Mouse (Mus musculus) embryo, embryonic 11 days (tissue): ENCODE measurements around the gene Calm5.
"Not testable (repeated sequence)": the region's sequence is repeated elsewhere in the genome, so short reads cannot be mapped to it uniquely, and the experiment has no call there.

Experiments
- DNase-seq: peaks from one replicate; pipeline ENCODE4 v3.0.0-alpha.2; 2015

Calm5 gene

DNA sequence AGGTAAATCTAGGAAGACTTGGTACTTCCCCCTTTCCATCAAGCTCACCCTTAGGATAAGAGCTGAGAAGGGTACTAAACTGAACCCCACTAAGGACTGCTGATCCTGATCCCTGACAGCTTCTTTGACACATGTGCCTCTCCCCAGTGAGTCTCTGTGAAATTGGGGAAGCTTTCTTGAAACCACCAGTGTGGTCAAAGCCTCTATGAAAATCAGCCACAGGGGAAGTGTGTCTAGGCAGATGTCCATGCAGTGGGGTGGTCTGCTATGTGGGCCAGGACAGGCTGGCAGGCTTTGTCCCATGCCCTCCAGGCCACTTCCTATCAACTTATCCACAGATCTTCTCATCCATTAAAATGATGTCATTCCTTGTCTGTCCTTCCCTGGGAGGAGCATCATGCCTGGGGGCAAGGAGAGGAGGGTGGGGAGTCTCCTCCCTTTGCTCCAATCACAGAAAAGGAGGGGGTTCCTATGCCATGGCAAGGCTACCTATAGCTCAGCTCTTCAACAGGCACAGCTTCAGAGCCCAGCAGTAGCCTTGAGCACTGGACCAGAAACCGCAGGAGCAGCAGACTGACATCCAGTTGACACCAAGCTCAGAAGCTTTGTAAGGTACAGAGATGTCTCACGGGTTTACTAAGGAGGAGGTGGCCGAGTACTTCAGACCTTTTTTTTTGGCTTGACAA, at the start of gene Calm5:
Gene Calm5, plus strand, starts transcription at position 526 of the 686 bp plus-strand sequence.
- DNase-seq: not testable (repeated sequence)

DNA sequence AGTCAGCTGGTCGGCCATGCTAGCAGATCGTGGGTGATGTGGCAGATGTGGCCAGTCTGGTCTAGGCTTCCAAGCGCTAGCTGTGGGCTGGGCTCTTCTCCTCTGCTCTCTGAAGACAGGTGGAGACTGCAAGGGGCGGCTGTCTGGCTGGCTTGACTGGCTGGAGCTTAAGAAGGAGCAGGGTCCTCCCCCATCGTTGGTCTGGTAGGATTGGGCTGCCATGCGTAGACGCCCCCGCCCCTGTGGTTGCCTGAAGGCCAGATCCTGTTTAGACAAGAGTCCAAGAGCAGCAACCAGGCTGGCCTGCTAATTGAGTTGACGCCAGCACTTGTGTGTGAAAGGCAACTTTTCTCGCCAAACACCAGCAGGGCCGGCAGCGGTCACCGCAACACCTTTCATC, 49.8 kb upstream of the Calm5 start, which contains the start of gene Calml3:
Gene Calml3, minus strand, starts transcription at position 131 of the 400 bp plus-strand sequence.
- DNase-seq: no peak

GRCm38 (mm10) chr13:3805132-3805531, 48.8 kb upstream of the Calm5 start:
- DNase-seq: no peak

GRCm38 (mm10) chr13:3805638-3806037, 48.3 kb upstream of the Calm5 start:
- no peak for DNase-seq

- DNase-seq: no peak
Observed at GRCm38 (mm10) chr13:3807131-3807827, 46.7 kb upstream of the Calm5 start.

- no peak for DNase-seq
Observed at GRCm38 (mm10) chr13:3818012-3818739, 35.8 kb upstream of the Calm5 start.

DNA sequence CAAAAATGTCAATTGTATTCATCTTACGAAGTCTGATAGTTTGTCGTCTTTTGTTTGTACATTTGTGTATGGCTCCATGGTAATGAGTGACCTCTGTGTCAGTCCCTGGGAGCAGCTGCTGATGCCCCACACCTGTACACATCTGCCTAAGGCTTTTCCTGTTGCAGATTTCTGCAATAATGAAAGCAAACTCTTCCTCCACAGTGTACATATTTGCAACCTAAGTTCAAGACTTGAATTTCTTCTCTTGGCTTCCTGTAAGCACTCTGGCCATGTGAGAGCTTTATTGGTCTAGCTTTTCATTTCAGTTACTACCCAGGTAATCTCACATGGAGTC, 35.3 kb upstream of the Calm5 start:
- DNase-seq: no peak

DNA sequence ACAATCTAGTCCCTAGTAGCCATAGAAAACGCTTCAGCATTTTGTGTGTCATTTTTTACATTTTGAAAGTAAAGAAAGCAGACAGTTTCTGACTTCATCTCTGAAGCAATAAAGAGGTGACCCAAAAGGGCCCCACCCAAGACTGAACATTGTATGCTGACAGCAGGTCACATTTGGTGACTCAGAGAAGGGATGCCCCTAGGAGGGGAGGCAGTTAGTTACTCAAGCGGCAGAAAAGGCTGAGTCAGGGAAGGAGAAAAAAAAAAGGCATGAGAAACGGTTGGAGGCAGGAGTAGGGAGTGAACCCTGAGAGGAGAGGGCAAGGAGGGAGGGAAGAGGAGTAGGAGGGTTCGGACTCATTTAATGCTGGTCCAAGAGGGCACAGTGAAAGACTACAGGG, 31.9 kb upstream of the Calm5 start:
- no peak for DNase-seq

- DNase-seq: no peak
Observed at GRCm38 (mm10) chr13:3825726-3826125, 28.2 kb upstream of the Calm5 start.

DNA sequence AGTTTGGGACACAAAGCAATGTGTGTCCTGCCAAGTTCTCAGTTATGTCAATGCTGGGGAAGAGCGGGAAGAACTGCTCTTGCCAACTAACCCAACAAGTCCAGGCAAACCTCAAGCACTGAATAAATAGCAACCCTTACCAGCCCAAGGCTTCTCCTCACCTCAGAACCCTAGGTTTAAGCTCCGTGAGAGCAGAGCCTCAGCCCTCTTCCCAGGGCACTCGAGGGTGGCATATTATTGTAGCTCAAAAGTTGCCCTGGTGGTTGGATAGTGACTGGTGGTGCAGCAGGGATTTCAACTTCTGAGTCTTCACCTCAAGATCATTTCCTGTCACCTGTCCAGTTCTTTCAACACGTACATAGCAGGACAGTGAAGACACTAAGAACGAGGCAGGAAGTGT, 22.4 kb upstream of the Calm5 start:
- DNase-seq: no peak

DNA sequence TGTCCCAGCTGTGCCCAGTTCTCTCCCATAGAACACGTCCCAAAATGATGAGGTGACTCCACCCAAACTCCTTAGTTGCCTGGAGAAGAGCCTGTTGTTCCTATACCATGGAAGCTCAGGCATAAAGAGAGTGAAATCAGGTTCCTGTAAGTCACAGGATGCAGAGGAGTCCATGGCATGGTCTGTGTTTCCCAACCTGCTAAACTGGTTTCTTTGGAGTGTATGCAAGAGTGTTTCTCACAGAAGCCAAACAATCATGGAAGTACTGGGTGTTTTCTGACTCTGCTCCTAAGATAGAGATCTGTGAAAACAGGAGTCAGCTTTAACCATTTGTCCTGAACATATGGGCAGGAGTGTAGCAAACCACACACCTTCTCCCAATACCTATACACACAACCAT, 22.0 kb upstream of the Calm5 start:
- no peak for DNase-seq

DNA sequence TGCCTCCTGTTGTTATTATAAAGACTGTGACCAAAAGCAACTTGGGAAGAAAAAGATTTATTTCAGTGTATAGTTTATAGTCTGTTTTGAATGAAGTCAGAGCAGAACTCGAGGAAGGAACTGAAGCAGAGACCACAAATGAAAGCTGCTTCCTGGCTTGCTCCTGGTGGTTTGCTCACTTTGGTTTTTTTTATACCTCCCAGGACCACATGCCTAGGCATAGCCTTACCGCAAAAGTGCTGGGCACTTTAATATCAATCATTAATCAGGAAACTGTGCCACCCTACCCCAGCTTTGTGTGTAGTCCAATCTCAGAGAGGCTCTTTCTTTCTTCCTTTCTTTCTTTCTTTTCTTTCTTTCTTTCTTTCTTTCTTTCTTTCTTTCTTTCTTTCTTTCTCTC, 21.5 kb upstream of the Calm5 start:
- DNase-seq: no peak

- DNase-seq: not testable (repeated sequence)
Observed at GRCm38 (mm10) chr13:3833644-3834043, 20.3 kb upstream of the Calm5 start.

GRCm38 (mm10) chr13:3837312-3837807, 16.6 kb upstream of the Calm5 start, which contains the start of gene Calm4:
Gene Calm4, plus strand, starts transcription at chr13:3837757.
- DNase-seq: not testable (repeated sequence)

- not testable (repeated sequence) for DNase-seq
Observed at GRCm38 (mm10) chr13:3840662-3841061, 13.3 kb upstream of the Calm5 start.

DNA sequence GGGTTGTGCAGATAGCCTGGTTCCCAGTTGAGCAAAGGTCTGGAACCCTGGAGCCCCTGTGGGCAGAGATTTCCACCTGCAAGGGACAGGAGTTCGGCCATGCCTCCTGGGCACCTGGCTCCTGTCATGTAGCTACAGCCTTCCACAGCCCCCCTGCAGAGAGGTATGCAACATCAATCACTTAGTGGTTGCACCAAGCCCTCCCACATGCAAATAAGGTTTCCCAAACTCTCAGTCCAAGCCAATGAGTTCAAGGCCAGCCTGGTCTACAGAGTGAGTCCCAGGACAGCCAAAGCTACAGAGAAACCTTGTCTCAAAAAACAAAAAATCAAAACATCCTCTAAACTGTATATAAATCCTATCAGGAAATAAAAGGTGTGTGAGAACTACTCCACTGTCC, 3.6 kb upstream of the Calm5 start:
- DNase-seq: no peak

GRCm38 (mm10) chr13:3854856-3855255, 883 bp downstream of the Calm5 start:
- DNase-seq: no peak

DNA sequence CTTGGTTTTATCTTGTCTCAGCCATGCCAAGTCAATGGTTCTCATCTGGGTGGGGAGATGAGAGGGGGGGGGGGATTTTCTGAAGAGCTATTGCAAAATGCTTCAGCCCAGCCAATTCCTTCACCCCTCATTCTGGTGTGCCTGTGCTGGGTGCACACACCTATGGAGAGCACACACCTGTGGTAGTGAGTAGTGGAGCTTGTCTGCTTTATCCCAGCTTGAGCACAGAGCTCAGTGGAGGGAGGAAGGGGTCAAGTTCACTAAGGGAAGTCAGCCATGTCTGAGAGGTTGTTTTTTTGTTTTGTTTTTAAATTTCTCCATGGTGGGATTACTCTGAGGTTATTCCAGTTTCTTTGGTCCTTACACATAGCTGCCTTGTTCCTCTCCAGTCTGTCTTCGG, 2.3 kb downstream of the Calm5 start:
- no peak for DNase-seq

- no peak for DNase-seq
Observed at GRCm38 (mm10) chr13:3861251-3861650, 7.3 kb downstream of the Calm5 start.

DNA sequence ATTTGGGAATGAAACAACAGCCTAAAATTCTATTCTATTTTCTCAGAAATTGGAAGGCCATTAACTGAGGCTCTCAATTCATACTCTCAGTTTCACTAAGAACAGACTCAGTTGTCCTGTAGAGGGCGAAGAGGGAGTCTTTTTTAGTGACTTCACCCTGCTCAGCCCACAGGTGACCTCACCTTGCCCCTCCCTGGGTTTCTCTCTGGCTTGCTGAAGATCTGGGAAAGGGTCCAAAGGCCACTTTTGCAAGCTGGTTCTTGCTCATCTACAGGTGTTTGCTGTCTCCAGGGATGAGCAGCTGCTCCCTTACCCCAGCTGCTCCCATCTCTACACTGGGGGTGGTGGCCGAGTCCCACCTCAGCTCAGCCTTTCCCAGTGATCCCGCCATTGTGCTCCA, 8.4 kb downstream of the Calm5 start:
- DNase-seq: no peak

- DNase-seq: no peak
Observed at GRCm38 (mm10) chr13:3862922-3863580, 9.1 kb downstream of the Calm5 start.

DNA sequence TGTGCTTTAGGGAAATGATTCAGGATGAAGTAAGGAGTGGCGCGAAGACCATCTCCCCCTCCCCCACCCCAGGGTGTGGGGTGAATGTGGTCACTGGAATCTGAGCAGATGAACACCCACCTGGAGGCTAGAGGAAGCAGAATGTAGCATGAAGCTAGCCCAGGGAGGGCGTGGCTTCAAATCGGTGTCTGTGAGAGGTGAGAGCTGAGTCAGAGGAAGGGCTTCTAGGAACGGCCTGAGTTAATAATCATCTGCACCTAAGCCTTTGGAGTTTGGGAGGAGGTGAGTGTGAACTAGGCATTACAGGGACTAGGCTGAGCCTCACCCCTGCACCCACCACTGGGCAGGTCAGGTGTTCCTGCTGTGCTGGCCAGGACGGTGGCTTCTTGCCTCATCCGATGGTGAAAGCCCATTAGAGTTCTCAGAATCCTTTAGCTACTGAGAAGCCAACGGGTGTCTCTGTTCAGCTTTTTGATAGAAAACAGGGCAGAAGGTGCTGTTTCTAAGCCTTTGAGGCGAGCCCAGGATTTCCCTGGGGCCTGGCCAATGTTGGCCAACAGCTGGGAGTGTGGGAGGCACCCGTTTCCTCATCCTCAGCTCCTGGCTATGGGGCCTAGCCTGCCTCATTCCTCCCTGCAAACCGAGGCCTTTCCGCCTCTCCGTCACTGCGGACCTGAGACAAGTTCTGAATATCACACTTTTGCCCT, 11.8 kb downstream of the Calm5 start:
- no peak for DNase-seq
